Mouse (Mus musculus) spleen, adult 2 months (tissue): ENCODE data around the gene Olfr148.

Source experiments
- CTCF ChIP-seq: fragments of 200-500 bp; IDR thresholded peaks from 2 replicates; pipeline ENCODE4 v1.5.1; 2011; ENCODE audit warnings: mild to moderate bottlenecking, inconsistent platforms; ENCODE audit not compliant: insufficient read depth, insufficient read length, insufficient replicate concordance; ENCODE audit errors: extremely low read depth
- POLR2A ChIP-seq: fragments of 200-500 bp; IDR thresholded peaks from 2 replicates; pipeline ENCODE4 v1.6.1; 2011; ENCODE audit warnings: low read depth, low read length, inconsistent platforms

DNA sequence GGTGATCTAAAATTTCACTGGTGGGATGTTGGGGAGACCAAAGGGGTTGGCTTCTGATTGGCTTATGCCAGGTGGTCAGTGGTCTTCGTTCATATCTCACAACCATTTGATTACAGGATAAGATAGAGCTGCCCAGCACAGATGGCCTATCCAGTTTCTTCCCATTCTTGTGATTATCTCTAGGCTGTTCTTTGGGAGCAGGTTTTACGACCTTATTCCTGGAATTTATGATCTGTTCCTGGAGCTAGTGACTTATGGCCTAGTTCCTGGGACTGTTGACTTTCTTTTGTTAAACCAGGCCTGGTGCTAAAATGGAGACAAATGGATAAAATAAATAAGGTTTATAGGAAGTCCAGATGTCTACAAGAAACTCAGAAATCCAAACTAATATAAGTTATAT, 14.3 kb downstream of the Olfr148 start:
- TF ChIP-seq CTCF: no peak
- no peak for TF ChIP-seq POLR2A
